Mouse (Mus musculus): ENCODE data around the gene Dcbld1.
"Not testable (repeated sequence)": the region's sequence is repeated elsewhere in the genome, so short reads cannot be mapped to it uniquely, and the experiment has no call there.

Gene Dcbld1

DNA sequence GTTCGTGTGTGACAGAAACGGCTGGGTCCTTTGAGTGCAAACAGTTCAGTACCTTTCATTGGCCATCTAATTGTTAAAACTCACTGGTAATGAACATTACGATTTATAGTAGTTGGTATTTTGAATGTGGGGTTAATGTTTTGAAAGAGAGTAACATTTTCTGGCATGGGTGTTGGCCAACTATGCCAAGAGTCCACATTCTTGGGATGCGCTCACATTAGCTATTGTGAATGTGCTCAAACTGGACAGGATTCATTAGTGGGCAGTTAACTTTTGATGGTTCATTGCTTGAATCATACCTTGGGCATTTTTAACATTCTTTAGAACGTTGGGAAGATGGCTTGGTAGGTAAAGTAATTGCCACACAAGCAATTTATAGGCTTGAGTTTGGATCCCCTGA, 30.7 kb downstream of the Dcbld1 start:
- no peak for DNase-seq

DNA sequence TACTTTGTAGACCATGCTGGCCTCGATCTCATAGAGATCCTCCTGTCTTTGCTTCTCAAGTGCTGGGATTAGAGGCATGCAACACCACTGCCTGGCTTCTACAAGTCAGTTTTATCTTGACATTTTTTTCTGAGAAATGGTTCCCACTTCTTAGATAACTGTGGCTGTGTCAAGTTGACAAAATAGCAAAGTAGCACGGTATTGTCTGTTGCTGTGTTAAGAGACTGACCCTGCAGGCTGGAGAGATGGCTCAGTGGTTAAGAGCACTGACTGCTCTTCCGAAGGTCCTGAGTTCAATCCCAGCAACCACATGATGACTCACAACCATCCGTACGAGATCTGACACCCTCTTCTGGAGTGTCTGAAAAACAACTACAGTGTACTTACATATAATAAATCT, 35.5 kb downstream of the Dcbld1 start:
- no peak for DNase-seq

DNA sequence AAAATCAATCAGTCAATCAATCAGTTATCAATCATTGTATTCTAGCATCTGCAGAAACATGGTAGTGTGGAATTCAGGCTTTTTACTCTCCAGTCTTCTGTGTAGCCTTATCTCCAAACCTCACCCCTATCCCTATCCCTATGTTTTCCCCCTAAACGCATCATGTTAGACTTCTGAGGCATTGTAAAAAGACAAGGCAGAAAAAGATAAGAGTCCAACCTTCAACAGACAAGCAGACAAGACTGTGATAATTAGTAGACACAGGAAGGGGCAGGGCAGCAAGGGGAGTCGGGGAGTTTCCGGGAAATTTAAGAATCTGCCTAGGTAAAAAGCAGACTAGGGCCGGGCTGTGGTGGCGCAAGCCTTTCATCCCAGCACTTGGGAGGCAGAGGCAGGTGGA, 38.0 kb downstream of the Dcbld1 start:
- DNase-seq: no peak

DNA sequence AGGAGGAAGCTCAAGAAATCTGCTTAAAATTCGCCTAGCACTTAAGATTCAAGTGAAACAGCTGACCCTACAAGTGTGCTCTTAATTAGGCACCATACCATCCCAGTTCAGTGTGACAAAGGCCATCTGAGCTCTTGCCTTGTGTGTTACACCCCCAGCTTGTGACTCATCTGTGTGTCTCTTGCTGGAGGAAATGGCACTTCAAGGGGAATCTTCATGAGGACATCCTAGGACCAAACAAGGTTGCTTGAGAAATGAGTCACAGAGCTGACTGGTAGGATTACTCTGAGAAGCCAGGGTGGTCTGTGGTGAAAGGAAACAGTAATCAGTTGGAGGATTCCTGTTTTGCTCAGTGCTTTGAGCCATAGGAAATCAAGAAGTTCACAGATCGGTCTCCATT, 39.6 kb downstream of the Dcbld1 start:
- no peak for DNase-seq

DNA sequence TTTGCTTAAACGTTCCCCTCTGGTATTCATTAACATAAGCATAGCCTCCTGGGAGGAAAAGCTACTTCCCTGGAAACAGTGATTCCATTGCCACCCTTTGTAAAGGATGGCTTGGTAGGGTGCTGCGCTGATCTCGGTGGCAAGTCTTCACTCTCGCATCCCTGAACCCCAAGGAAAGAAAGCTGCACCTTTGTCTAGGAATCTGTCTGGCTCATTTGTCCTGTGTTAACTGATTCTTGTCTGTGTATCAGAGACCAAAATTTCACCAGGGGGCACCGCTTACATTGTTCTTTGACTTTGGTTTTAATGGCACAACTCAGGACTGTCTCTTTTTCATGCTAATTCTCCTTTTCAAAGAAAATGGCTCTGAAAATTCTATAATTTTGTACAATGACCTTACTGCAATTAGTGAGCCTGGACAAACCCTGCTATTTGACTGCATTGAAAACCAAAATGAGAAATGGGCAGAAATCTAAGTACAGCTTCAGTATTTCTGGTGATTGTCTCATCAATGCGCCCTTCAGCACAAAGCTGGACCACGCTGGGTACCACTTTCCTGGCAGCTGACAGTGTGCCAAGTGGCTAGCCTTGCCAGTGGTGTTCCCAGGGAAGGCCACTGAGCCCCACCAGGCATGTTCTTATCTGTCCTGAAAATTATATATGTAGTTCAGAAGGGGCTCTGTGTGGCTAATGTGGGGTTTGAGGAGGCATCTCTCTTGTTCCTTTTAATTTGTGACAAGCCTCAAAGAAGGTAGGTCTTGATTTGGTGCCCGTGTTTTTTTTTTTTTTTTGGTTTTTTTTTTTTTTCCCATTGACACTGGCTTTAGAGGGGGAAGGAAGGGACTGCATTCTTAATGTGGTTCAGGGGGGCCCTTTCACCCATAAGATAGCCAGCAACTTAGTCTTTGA, 40.8 kb downstream of the Dcbld1 start:
- DNase-seq: no peak

DNA sequence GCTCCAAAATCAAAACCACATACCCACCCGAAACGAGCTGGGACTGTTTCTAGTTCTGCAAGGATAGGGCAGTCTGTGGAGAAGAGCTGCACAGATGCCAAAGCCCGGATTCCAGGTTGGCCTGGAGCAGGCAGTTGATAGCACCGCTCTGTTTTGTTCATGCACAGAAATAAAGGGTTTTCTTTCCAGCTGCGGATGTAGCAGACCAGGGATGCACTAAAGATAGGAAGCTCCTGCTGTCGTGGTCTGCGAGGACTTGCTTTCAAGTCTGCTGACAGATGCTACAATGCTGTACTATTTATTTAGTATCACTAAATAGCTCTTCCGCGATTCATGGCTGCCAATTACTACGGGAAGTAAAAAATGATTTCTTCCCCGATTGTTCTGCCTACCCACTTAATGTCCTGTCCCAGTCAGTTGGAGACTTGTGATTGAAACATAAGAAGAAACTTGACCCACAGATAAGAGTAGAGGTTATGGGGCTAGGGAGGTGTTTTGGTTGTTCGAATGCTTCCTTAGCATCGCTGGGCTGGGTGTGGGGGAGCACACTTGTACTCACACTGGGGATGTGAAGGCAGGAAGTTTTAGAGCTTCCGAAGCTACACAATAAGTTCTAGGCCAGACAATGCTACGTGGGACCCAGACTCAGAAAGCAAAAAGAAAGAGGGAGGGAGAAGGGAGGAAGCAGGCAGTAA, 41.6 kb downstream of the Dcbld1 start:
- DNase-seq: no peak

DNA sequence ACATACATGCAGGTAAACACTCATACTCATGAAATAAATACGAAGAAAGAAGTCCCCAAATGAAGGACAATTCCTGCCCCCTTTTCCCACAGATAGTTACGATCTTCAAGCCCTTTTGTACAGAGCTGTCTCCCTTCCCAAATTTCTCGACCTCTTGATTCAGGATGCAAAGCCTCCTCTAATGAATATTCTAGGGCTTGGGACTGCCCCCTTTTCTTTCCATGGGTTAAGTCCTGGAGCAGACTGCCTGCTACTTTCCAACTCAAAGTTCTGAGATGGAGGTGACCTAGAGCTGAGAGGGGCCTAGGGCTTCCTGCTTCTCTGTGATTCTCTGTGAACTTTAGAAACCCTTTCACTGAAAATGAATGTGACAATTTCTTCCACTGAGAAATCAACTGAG, 43.2 kb downstream of the Dcbld1 start:
- no peak for DNase-seq

DNA sequence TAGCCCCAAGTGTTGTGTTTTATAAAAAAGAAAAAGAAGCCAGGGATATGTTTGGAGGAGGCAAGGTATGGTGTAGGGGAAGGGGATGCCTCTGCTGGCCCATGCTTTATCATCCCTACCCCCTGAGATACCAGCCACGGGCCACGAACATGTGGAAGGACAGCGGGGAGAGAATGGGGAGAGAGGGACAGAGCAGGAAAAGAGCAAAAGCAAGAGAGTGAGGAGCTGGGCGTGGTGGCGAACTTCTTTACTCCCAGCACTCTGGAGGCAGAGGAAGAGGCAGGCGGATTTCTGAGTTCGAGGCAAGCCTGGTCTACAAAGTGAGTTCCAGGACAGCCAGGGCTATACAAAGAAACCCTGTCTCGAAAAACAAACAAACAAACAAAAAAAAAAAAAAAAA, 44.1 kb downstream of the Dcbld1 start:
- DNase-seq: not testable (repeated sequence)

DNA sequence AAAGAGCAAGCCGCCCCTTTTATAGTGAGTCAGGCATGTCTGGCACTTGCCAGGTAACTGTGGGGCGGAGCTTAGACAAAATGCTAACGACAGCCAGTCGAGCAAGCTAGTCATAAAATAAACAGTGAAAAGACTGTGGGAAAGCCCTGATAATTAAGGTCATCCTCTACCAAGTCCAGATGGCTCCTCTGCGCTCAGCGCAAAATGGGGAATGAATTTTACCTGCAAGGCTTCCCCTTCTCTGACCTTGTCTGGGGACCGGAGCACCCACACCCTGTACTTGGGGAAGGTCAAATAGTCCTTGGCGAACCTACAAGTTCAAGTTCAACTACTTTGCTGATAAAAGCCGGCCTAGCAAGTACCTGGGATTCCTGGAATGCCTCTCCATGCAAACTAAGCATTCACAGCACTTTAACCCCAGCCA, 44.6 kb downstream of the Dcbld1 start:
- peak; percentile 13 for DNase-seq

DNA sequence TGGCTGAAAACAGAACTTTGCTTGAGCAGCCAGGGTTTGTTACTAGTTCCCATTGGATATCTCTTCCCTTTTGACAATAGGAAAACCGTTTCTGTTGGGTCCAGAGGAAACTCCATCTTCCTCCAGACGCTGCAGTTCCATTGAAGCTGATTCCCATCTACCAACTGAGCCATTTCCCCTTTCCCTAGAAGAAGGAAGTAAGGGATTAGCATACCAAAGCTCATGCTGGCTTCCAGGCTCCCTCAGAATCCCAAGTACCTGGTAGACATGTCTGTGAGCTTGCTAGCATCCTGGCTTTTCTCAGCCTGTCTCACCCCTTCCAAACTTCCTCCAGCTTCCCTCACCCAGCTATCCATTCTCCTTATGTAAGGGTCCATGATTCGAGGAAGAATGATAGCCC, 45.4 kb downstream of the Dcbld1 start:
- DNase-seq: no peak

DNA sequence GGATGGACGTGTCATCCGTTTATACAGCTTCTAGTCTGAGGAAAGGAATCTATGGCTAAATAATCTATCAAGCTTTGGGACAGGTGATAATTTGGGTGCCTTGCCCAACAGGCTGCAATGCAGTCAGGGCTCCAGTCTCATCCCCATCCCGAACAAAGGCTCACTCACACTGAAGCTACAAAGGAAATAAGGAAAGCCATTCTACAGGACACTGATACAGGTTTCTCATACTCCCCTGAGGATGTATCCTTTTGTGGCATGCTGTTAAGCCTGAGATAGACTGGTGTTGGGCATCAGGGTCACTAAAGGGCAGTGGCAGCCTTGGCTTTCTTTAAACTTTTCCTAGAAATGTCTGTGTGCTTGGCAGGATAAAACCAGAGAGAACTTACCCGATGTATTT, 46.5 kb downstream of the Dcbld1 start:
- no peak for DNase-seq

DNA sequence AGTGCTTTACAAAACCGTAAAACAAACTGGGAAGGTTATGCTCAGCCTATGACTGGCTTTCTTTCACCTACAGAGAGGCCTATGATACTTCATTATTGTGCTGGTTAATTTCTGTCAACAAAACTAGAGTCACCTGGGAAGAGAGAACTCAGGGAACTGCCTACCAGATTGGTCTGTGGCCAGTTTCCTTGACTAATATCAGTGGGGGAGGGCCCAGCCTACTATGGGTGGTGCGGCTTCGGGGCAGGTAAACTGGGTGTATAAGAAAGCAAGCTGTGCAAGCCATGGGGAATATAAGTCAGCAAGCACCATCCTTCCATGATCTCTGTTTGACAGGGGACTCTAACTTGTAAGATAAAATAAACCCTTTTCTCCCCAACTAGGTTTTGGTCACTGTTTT, 47.2 kb downstream of the Dcbld1 start:
- no peak for DNase-seq

DNA sequence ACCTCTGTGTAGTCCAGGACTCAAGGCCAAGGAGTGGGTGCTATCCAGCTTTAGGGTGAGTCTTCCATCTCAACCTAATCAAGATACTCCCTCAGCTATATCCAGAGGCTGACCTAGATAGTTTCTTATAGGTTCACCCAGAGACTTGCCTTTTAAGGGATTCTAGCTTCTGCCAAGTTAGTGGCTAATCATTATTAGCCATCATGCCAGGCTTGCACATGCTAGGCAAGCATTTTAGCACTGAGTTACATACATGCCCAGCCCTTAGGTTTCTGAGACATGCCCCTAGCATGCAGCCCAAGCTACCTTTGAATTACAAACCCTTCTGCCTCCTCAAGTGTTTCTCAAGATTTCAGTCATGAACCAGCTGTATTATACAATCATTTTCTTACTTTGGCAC, 47.9 kb downstream of the Dcbld1 start:
- DNase-seq: no peak

DNA sequence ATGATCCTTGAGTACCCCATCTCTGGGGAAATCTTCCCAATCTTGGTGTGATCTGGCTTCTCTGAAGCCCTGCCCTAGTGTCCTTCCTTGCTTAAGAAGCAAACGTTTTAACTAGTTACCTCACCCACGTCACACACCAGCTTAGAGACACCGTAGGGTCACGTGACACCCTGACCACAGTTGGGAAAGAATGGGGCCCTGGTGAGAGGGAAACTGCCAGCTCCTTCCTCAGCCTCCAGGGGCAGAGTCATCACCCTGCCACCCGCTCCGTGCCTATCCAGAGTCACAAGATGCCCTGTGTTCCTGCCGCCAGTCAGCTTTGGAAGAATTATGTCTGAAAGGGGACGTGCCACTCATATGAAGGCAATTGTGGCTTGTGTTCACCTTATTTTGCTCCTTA, 51.2 kb downstream of the Dcbld1 start:
- no peak for DNase-seq

DNA sequence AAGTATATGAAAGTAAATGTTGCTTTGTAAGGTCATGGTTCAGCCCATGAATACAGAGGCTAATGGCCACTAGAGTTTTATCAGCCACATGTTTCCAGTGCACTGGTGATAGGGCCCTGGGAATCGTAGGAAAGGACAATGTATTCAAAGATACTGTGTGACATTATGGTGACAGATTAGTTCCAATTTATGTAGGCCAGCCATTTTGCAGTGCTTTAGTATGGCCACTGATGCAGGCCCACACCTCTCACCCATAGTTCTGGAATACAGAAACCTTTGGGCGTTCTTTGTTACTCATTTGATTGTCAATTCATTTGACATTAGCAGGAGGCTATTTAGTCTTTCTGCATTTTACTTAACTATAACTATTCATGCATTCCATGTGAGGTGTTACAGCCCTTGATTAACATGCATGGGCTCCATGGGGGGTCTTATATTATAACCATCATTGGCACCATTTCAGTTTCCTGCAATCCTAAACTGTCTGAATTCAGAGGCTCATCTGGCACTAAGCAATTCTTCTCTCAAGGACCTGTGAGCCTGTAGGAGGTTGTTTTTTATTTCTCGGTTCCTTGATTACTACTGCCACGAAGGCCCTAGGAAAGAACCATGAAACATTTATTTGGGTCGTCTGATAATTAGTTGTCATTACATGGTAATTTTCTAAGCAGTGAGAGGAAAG, 54.6 kb downstream of the Dcbld1 start:
- no peak for DNase-seq

DNA sequence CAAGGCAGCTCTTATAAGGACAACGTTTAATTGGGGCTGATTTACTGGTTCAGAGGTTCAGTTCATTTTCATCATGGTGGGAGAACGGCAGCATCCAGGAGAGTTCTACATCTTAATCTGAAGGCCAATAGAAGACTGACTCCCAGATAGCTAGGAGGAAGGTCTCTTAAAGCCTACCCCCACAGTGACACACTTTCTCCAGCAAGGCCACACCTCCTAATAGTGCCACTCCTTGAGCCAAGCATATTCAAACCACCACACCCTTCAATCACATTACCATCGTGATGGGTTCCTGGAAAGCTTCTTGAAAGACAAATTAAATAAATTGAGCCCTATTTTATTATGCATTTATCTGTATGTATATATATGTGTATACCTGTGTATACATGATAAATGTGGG, 55.8 kb downstream of the Dcbld1 start:
- DNase-seq: no peak

DNA sequence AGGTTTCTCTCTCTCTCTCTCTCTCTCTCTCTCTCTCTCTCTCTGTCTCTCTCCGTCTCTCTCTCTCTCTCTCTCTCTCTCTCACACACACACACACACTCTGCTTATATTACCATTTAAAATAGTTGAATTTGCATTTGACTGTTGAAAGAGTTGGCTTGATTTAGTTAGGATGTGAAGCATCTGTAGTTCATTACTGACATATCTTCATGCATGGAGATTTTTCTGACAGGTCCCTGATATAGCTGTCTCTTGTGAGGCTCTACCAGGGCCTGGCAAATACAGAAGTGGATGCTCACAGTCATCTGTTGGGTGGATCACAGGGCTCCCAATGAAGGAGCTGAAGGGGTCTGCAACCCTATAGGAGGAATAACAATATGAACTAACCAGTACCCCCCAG, 59.0 kb downstream of the Dcbld1 start:
- DNase-seq: not testable (repeated sequence)

DNA sequence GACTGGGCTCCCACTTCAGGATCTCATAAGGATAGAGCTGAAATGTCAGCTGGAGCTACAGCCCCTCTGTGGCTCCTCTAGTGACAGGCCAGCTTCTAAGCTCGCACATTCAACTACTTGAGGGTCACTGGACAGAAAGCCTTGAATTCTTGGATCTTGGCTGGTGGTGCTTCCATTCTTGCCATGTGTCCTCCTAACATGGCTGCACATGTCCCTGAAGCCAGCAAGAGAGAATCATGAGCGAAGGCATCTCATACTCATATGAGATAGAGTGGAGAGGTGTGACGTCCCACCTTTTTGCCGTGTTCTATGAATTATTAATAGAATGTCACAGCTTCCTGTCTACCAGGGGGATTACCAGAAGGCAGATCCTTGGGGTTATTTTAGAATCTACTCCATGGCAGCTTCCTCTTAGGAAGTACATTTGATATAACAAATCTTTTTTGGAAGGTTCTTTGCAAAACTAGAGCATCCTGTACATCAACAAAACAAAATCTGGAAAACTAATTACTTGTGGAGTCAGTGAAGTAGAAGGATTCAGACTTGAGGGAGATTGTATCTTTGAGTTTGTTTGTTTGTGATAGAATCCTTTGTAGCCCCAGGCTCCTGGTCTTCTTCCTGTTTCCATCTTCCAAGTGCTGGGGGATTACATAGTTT, 60.6 kb downstream of the Dcbld1 start:
- no peak for DNase-seq

DNA sequence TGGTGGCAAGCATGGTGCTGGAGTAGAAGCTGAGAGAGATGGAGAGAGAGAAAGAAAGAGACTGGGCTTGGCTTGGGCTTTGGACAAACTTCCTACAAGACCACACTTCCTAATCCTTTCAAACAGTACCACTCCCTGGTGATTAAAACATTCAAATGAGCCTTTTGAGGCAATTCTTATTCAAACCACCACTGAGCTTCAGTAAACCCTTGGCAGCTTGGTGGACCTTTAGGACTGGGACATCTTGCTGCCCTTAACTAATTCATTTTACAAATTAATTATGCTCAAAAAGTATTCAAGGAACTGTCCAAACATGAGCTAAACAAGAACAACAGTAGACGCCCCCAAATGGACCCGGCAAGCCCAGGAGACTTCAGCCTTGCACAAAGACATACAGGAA, 62.5 kb downstream of the Dcbld1 start:
- no peak for DNase-seq

DNA sequence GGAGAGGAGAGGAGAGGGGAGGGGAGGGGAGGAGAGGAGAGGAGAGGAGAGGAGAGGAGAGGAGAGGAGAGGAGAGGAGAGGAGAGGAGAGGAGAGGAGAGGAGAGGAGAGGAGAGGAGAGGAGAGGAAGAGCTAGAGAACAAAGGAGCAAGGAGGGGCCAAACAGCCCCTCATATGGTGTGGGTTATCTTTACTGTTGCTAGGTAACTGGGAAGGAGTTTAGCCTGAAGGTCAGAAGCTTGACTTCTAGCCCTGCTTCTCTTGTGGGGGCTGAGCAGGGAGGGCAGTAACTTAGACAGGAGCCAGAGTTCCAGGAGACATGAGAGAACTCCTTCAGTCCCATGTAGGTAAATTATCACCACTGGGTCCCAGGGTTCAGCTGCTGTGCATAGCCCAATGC, 65.1 kb downstream of the Dcbld1 start:
- not testable (repeated sequence) for DNase-seq

DNA sequence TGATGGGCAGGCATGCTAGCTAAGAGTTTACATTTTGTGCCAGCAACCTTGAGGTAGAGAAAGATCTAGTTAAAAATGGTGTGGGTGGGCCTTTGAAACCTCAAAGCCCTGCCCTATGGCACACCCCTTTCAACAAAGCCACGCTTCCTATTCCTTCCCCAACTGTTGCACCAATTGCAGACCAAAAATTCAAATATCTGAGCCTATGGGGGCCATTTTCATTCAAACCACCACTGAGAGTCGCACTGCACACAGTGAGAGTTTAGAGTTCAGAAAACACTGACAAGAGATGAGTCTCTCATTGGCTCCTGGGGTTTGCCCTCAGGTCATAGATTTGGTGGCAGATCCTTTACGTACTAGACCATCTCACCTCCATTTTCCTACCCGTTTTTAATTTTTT, 68.3 kb downstream of the Dcbld1 start:
- DNase-seq: no peak

DNA sequence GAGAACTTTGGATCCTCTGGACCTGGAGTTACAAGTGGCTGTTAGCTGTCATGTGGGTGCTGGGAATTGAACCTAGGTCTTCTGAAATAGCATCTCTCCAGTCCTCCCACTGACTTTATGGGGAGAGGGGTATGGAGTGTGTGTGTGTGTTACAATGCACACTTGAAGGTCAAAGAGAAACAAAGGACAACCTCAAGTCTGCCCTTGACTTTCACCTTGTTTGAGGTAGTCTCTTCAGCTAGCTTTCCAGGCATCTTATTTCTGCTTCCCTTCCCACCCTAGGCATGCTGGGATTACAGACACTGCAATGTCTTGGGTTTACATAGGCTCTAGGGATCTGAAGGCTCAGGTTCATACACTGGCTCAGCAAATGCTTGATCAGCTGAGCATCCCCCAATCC, 68.9 kb downstream of the Dcbld1 start:
- DNase-seq: no peak

DNA sequence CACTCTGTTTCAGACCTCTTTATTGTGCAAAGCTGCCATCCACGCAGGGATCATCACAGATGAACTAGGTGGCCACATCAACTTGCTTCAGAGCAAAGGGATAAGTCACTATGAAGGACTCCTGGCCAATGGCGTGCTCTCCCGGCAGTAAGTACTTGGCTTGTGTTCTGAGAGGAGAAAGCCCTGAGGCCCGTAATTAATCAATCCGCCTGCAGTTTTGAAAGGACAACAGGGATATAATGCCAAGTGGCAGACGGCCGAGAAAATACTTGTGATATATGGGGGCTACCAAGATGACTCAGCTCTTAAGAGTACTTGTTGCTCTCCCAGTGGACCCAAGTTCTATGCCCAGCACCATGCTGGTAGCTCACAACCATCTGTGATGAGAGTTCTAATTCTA, 71.2 kb downstream of the Dcbld1 start:
- DNase-seq: no peak

All from cerebellum, adult 9-10 months (tissue).